Mouse (Mus musculus) hindbrain, postnatal 0 days (tissue): ENCODE data around the gene Usp32. TPM values are rescaled to one million over a fixed set of nuclear protein-coding genes. Genes with fewer than 3 reads are reported as not detected.
A peak's percentile ranks its signal among the peaks of the same experiment; 100 is the strongest.

Source experiments
- ATAC-seq: fragments of 200-750 bp; cut with Nextera tagmentation; 2 replicates; pipeline ENCODE4 v1.8.0; 2017; ENCODE audit warnings: mild to moderate bottlenecking, moderate TSS enrichment, moderate library complexity
- DNase-seq: peaks from one replicate; pipeline ENCODE4 v3.0.0-alpha.2; 2015; ENCODE audit warnings: low spot score
- H3K27ac ChIP-seq: fragments of 300-500 bp; sonication (generic); 2 replicates; pipeline ENCODE4 v1.5.1; 2014; ENCODE audit warnings: mild to moderate bottlenecking
- H3K27me3 ChIP-seq: fragments of 300-500 bp; sonication (generic); 2 replicates; pipeline ENCODE4 v1.6.1; 2014; ENCODE audit warnings: low read length, mixed read lengths; ENCODE audit not compliant: insufficient read depth
- H3K36me3 ChIP-seq: fragments of 300-500 bp; sonication (generic); 2 replicates; pipeline ENCODE4 v1.6.1; 2014; ENCODE audit warnings: low read length, mixed read lengths; ENCODE audit not compliant: insufficient read depth
- H3K4me1 ChIP-seq: fragments of 300-500 bp; sonication (generic); 2 replicates; pipeline ENCODE4 v1.6.1; 2014; ENCODE audit warnings: antibody characterized with exemption, low read length, mixed read lengths; ENCODE audit not compliant: insufficient read depth
- H3K4me2 ChIP-seq: fragments of 300-500 bp; sonication (generic); 2 replicates; pipeline ENCODE4 v1.6.1; 2014; ENCODE audit warnings: low read depth, mild to moderate bottlenecking, low read length, moderate library complexity, mixed read lengths
- H3K4me3 ChIP-seq: fragments of 300-500 bp; sonication (generic); 2 replicates; pipeline ENCODE4 v1.5.1; 2014; ENCODE audit warnings: low read length
- H3K9ac ChIP-seq: fragments of 300-500 bp; sonication (generic); replicated peaks from 2 replicates; pipeline ENCODE4 v1.6.1; 2014; ENCODE audit warnings: mild to moderate bottlenecking, low read length, moderate library complexity, mixed read lengths
- H3K9me3 ChIP-seq: fragments of 300-500 bp; sonication (generic); 2 replicates; pipeline ENCODE4 v1.6.1; 2016; ENCODE audit warnings: low read length, mixed read lengths
- CTCF ChIP-seq: IDR thresholded peaks from 2 replicates; pipeline ENCODE4 v1.5.1; 2016; ENCODE audit warnings: antibody characterized with exemption, control low read depth, low read depth
- WGBS: fragments of 180-500 bp; shearing (Covaris S2); extraction: QIAGEN DNeasy Blood & Tissue Kit; methylation state at CpG from one replicate; pipeline ENCODE4 v1.1.7; 2014; 5-methylcytosine and 5-hydroxymethylcytosine counted together
- polyA plus RNA-seq: library from polyadenylated mRNA; unstranded; fragments of >200 nt; fragmentation: Nextera tagmentation; extraction: Ambion mirVana; gene quantifications from 2 replicates; pipeline ENCODE4 v1.2.1, GENCODE M21; 2015
- total RNA-seq: library from RNA; depleted of rRNA; stranded (reverse); fragments of >200 nt; gene quantifications from 2 replicates; pipeline ENCODE4 v1.2.3, GENCODE M21; 2014

Usp32 gene
- total and polyA plus RNA-seq, 2 experiments from 2014 or later: 10.0 to 33.3 TPM

- no peaks in the 10 kb centered on the region for H3K4me1 ChIP-seq
- DNase-seq (no peak), ATAC-seq (no peak)
- no peaks in the 10 kb centered on the region for H3K36me3 ChIP-seq
- no peak overlapping the region for H3K9ac ChIP-seq
- WGBS: 88% methylated on average over 2 of the region's 2 CpGs
- no peaks in the 10 kb centered on the region for H3K9me3 ChIP-seq
- no peak overlapping the region for H3K4me2 ChIP-seq
- H3K27me3 ChIP-seq: no peaks in the 10 kb centered on the region
- no peak overlapping the region for H3K27ac ChIP-seq
- no peak for TF ChIP-seq CTCF
- no peak overlapping the region for H3K4me3 ChIP-seq
Measured at GRCm38 (mm10) chr11:85055561-85055960, 84.4 kb downstream of the Usp32 start.

- Histone ChIP-seq H3K4me3 (no peak overlapping the region), H3K9me3 (no peaks in the 10 kb centered on the region), H3K27me3 (no peaks in the 10 kb centered on the region), H3K36me3 (peaks cover 7% of the 10 kb centered on the region; the same call in 1 of the 2 replicates), H3K4me2 (no peak overlapping the region), H3K4me1 (no peaks in the 10 kb centered on the region), H3K9ac (no peak overlapping the region), H3K27ac (no peak overlapping the region)
- no peak for ATAC-seq
- TF ChIP-seq CTCF: no peak
- DNase-seq: no peak
- 87% methylated on average over 3 of the region's 3 CpGs for WGBS
Measured at GRCm38 (mm10) chr11:85039256-85039655, 100.7 kb downstream of the Usp32 start.

GRCm38 (mm10) chr11:85013121-85013520, 126.8 kb downstream of the Usp32 start:
- H3K4me1 ChIP-seq: no peaks in the 10 kb centered on the region
- H3K27me3 ChIP-seq: no peaks in the 10 kb centered on the region
- no peaks in the 10 kb centered on the region for H3K9me3 ChIP-seq
- H3K27ac ChIP-seq: no peak overlapping the region
- H3K36me3 ChIP-seq: peaks cover 10% of the 10 kb centered on the region; the same call in 1 of the 2 replicates
- DNase-seq: peak; percentile 30
- no peak overlapping the region for H3K4me3 ChIP-seq
- H3K4me2 ChIP-seq: no peak overlapping the region
- peak; percentile 39 for TF ChIP-seq CTCF
- ATAC-seq: no peak
- no peak overlapping the region for H3K9ac ChIP-seq

- no peaks in the 10 kb centered on the region for H3K4me1 ChIP-seq
- H3K9ac ChIP-seq: no peak overlapping the region
- no peaks in the 10 kb centered on the region for H3K9me3 ChIP-seq
- no peaks in the 10 kb centered on the region for H3K27me3 ChIP-seq
- WGBS: 95% methylated on average over 3 of the region's 3 CpGs
- ATAC-seq: no peak
- no peak for TF ChIP-seq CTCF
- H3K4me2 ChIP-seq: no peak overlapping the region
- peaks cover 31% of the 10 kb centered on the region for H3K36me3 ChIP-seq
- DNase-seq: no peak
- no peak overlapping the region for H3K27ac ChIP-seq
- H3K4me3 ChIP-seq: no peak overlapping the region
Measured at GRCm38 (mm10) chr11:85003566-85003965, 136.4 kb downstream of the Usp32 start.

GRCm38 (mm10) chr11:84995241-84995640, 144.7 kb downstream of the Usp32 start:
- Histone ChIP-seq H3K9me3 (no peaks in the 10 kb centered on the region), H3K4me1 (no peaks in the 10 kb centered on the region), H3K9ac (no peak overlapping the region), H3K4me3 (no peak overlapping the region), H3K27me3 (no peaks in the 10 kb centered on the region), H3K27ac (no peak overlapping the region), H3K36me3 (peaks cover 20% of the 10 kb centered on the region), H3K4me2 (no peak overlapping the region)
- no peak for DNase-seq
- WGBS: 96% methylated on average over 1 of the region's 1 CpGs
- TF ChIP-seq CTCF: no peak
- no peak for ATAC-seq

- H3K4me3 ChIP-seq: no peak overlapping the region
- H3K4me2 ChIP-seq: no peak overlapping the region
- no peak overlapping the region for H3K9ac ChIP-seq
- H3K4me1 ChIP-seq: no peaks in the 10 kb centered on the region
- H3K27ac ChIP-seq: no peak overlapping the region
- 88% methylated on average over 1 of the region's 1 CpGs for WGBS
- no peaks in the 10 kb centered on the region for H3K9me3 ChIP-seq
- peaks cover 26% of the 10 kb centered on the region for H3K36me3 ChIP-seq
- DNase-seq (no peak), ATAC-seq (no peak)
- H3K27me3 ChIP-seq: no peaks in the 10 kb centered on the region
- TF ChIP-seq CTCF: peak; percentile 12; the same call in 1 of the 2 replicates
Measured at GRCm38 (mm10) chr11:84992996-84993395, 147.0 kb downstream of the Usp32 start.

- Histone ChIP-seq H3K4me1 (no peaks in the 10 kb centered on the region), H3K36me3 (peaks cover 23% of the 10 kb centered on the region), H3K27me3 (no peaks in the 10 kb centered on the region), H3K9ac (no peak overlapping the region), H3K9me3 (no peaks in the 10 kb centered on the region), H3K27ac (no peak overlapping the region), H3K4me2 (no peak overlapping the region), H3K4me3 (no peak overlapping the region)
- WGBS: 85% methylated on average over 3 of the region's 3 CpGs
- TF ChIP-seq CTCF: no peak
- DNase-seq (no peak), ATAC-seq (no peak)
Measured at GRCm38 (mm10) chr11:84988341-84988919, 151.5 kb downstream of the Usp32 start.
